ENCODE assay signal across 8 mouse cellular contexts in genomic region chr11:117890519-117891282, GRCm38 (mm10). TPM values are rescaled to one million over a fixed set of nuclear protein-coding genes. Genes with fewer than 3 reads are reported as not detected.
DNase-seq lines count a peak whose midpoint lies in the region; ATAC-seq lines count a peak whose summit lies in the region.

No protein-coding gene starts in this region.

- H3K36me3 ChIP-seq in forebrain, embryonic 11.5 days (ENCODE audit: control insufficient read depth, insufficient read depth, low read length): no peaks in the 10 kb centered on the region
- no peaks in the 10 kb centered on the region for H3K36me3 ChIP-seq in forebrain, embryonic 15.5 days
- H3K36me3 ChIP-seq in heart, embryonic 16.5 days (ENCODE audit: control insufficient read depth, insufficient read depth): no peaks in the 10 kb centered on the region
- H3K36me3 ChIP-seq in limb, embryonic 15.5 days: no peaks in the 10 kb centered on the region

- no peak for DNase-seq in forebrain, embryonic 11.5 days (ENCODE audit: low spot score)
- DNase-seq in Muller cell, postnatal 12 days (ENCODE audit: inconsistent ontology term): peak; percentile 67
- peak; percentile 60 for DNase-seq in yolk sac, embryonic 10.5 days (ENCODE audit: low spot score)
- DNase-seq in B cell, adult 2 months: no peak

- WGBS in forebrain, embryonic 11.5 days: 15% methylated on average over 13 of the region's 13 CpGs
- 17% methylated on average over 13 of the region's 13 CpGs for WGBS in forebrain, embryonic 15.5 days
- 32% methylated on average over 13 of the region's 13 CpGs for WGBS in heart, embryonic 16.5 days
- WGBS in limb, embryonic 15.5 days: 35% methylated on average over 13 of the region's 13 CpGs

- H3K9ac ChIP-seq in forebrain, embryonic 11.5 days (ENCODE audit: low read length): peak overlapping the region; percentile 1
- no peak overlapping the region for H3K9ac ChIP-seq in forebrain, embryonic 15.5 days (replicated peaks)
- H3K9ac ChIP-seq in heart, embryonic 16.5 days (ENCODE audit: low read length): no peak overlapping the region; the same call in 1 of the 2 replicates
- no peak overlapping the region for H3K9ac ChIP-seq in limb, embryonic 15.5 days

- peaks cover 35% of the 10 kb centered on the region for H3K4me1 ChIP-seq in forebrain, embryonic 11.5 days (replicated peaks; ENCODE audit: control insufficient read depth, insufficient read depth, low read length)
- H3K4me1 ChIP-seq in forebrain, embryonic 15.5 days: peaks cover 30% of the 10 kb centered on the region
- H3K4me1 ChIP-seq in heart, embryonic 16.5 days (ENCODE audit: control insufficient read depth, insufficient read depth, low read length): peaks cover 23% of the 10 kb centered on the region
- H3K4me1 ChIP-seq in limb, embryonic 15.5 days: peaks cover 46% of the 10 kb centered on the region

- peak overlapping the region; percentile 58; the same call in 1 of the 2 replicates for H3K4me2 ChIP-seq in forebrain, embryonic 11.5 days (ENCODE audit: low read depth, low read length, severe bottlenecking)
- no peak overlapping the region for H3K4me2 ChIP-seq in forebrain, embryonic 15.5 days (replicated peaks)
- H3K4me2 ChIP-seq in heart, embryonic 16.5 days (ENCODE audit: low read depth, low read length): no peak overlapping the region
- peak overlapping the region; percentile 58 for H3K4me2 ChIP-seq in limb, embryonic 15.5 days

- 0 out of 2 replicates have a peak, but pooled peaks have one; percentile 29 for ATAC-seq in forebrain, embryonic 11.5 days (replicated peaks; ENCODE audit: low FRiP score)
- ATAC-seq in forebrain, embryonic 15.5 days (replicated peaks): no peak
- ATAC-seq in heart, embryonic 16.5 days (replicated peaks; ENCODE audit: extremely low read depth, insufficient read depth, low FRiP score): 0 out of 2 replicates have a peak, but pooled peaks have one; percentile 29
- ATAC-seq in limb, embryonic 15.5 days (ENCODE audit: insufficient number of reproducible peaks, low FRiP score, low TSS enrichment, low read depth): no peak
- ATAC-seq in megakaryocyte progenitor cell, adult 5-6 weeks (replicated peaks; ENCODE audit: poor library complexity): no peak

- no peak overlapping the region for H3K27ac ChIP-seq in forebrain, embryonic 11.5 days (ENCODE audit: low read depth, low read length)
- no peak overlapping the region for H3K27ac ChIP-seq in forebrain, embryonic 15.5 days (replicated peaks)
- peak overlapping the region; percentile 39; the same call in 1 of the 2 replicates for H3K27ac ChIP-seq in heart, embryonic 16.5 days (ENCODE audit: low read length)
- peak overlapping the region; percentile 83 for H3K27ac ChIP-seq in limb, embryonic 15.5 days

- peaks cover 48% of the 10 kb centered on the region for H3K27me3 ChIP-seq in forebrain, embryonic 11.5 days (ENCODE audit: control insufficient read depth, insufficient read depth, low read length)
- peaks cover 49% of the 10 kb centered on the region; the same call in 1 of the 2 replicates for H3K27me3 ChIP-seq in forebrain, embryonic 15.5 days
- 0 out of 2 replicates have a peak, but pooled peaks cover 2% of the 10 kb centered on the region for H3K27me3 ChIP-seq in heart, embryonic 16.5 days (ENCODE audit: control insufficient read depth, insufficient read depth, low read length)
- no peaks in the 10 kb centered on the region; the same call in 1 of the 2 replicates for H3K27me3 ChIP-seq in limb, embryonic 15.5 days

- no peaks in the 10 kb centered on the region for H3K9me3 ChIP-seq in forebrain, embryonic 11.5 days (ENCODE audit: control insufficient read depth, low read length)
- H3K9me3 ChIP-seq in forebrain, embryonic 15.5 days: no peaks in the 10 kb centered on the region
- no peaks in the 10 kb centered on the region for H3K9me3 ChIP-seq in heart, embryonic 16.5 days (replicated peaks; ENCODE audit: control insufficient read depth, low read length)
- no peaks in the 10 kb centered on the region for H3K9me3 ChIP-seq in limb, embryonic 15.5 days

- no peak overlapping the region for H3K4me3 ChIP-seq in forebrain, embryonic 11.5 days (ENCODE audit: low read depth, low read length)
- no peak overlapping the region for H3K4me3 ChIP-seq in forebrain, embryonic 15.5 days
- H3K4me3 ChIP-seq in heart, embryonic 16.5 days (ENCODE audit: low read length): no peak overlapping the region
- H3K4me3 ChIP-seq in limb, embryonic 15.5 days: 0 out of 2 replicates have a peak overlapping the region, but pooled peaks have one; percentile 8

RNA-seq across cellular contexts. Expression of gene Tha1, which starts 17.4 kb away (rescaled TPM):
- 3.2 and 4.0 TPM in 2 replicates for polyA plus RNA-seq in forebrain, embryonic 11.5 days (2014; fragmentation: Nextera tagmentation; extraction: Ambion mirVana)
- 3.1 and 3.6 TPM in 2 replicates for polyA plus RNA-seq in forebrain, embryonic 15.5 days (2015; fragmentation: Nextera tagmentation; extraction: Ambion mirVana)
- 6.5 and 7.4 TPM in 2 replicates for polyA plus RNA-seq in heart, embryonic 16.5 days (2015; fragmentation: Nextera tagmentation; extraction: Ambion mirVana)
- 3.5 and 4.1 TPM in 2 replicates for polyA plus RNA-seq in limb, embryonic 15.5 days (2015; fragmentation: Nextera tagmentation; extraction: Ambion mirVana)
- total RNA-seq in megakaryocyte progenitor cell, adult 5-6 weeks (2015): 2.9 and 4.1 TPM in 2 replicates
- total RNA-seq in megakaryocyte progenitor cell, adult 5-6 weeks (2017): 3.1 and 4.6 TPM in 2 replicates

RNA-seq across cellular contexts. Expression of gene Tmem235, which starts 30.1 kb away (rescaled TPM):
- polyA plus RNA-seq in forebrain, embryonic 11.5 days (2014; fragmentation: Nextera tagmentation; extraction: Ambion mirVana): not detected in 2 replicates
- not detected in 2 replicates for polyA plus RNA-seq in forebrain, embryonic 15.5 days (2015; fragmentation: Nextera tagmentation; extraction: Ambion mirVana)
- not detected in 2 replicates for polyA plus RNA-seq in heart, embryonic 16.5 days (2015; fragmentation: Nextera tagmentation; extraction: Ambion mirVana)
- not detected in 2 replicates for polyA plus RNA-seq in limb, embryonic 15.5 days (2015; fragmentation: Nextera tagmentation; extraction: Ambion mirVana)
- not detected in 2 replicates for total RNA-seq in megakaryocyte progenitor cell, adult 5-6 weeks (2015)
- not detected in 2 replicates for total RNA-seq in megakaryocyte progenitor cell, adult 5-6 weeks (2017)

RNA-seq across cellular contexts. Expression of gene Birc5, which starts 41.6 kb away (rescaled TPM):
- 355 and 365 TPM in 2 replicates for polyA plus RNA-seq in forebrain, embryonic 11.5 days (2014; fragmentation: Nextera tagmentation; extraction: Ambion mirVana)
- 97.5 and 106 TPM in 2 replicates for polyA plus RNA-seq in forebrain, embryonic 15.5 days (2015; fragmentation: Nextera tagmentation; extraction: Ambion mirVana)
- 228 and 244 TPM in 2 replicates for polyA plus RNA-seq in heart, embryonic 16.5 days (2015; fragmentation: Nextera tagmentation; extraction: Ambion mirVana)
- 240 and 254 TPM in 2 replicates for polyA plus RNA-seq in limb, embryonic 15.5 days (2015; fragmentation: Nextera tagmentation; extraction: Ambion mirVana)
- total RNA-seq in megakaryocyte progenitor cell, adult 5-6 weeks (2015): 179 and 200 TPM in 2 replicates
- 183 and 213 TPM in 2 replicates for total RNA-seq in megakaryocyte progenitor cell, adult 5-6 weeks (2017)

Comparison
In these comparisons a context has a peak if more than half of its experiments do, and no peak if none do; other contexts are left out.
1. ATAC-seq: peak in forebrain, embryonic 11.5 days (single experiment) and heart, embryonic 16.5 days (single experiment); none in forebrain, embryonic 15.5 days (single experiment), limb, embryonic 15.5 days (single experiment) and megakaryocyte progenitor cell, adult 5-6 weeks (single experiment).
2. H3K4me2 ChIP-seq: peak in forebrain, embryonic 11.5 days (single experiment) and limb, embryonic 15.5 days (single experiment); none in forebrain, embryonic 15.5 days (single experiment) and heart, embryonic 16.5 days (single experiment).
3. DNase-seq: peak in Muller cell, postnatal 12 days (single experiment) and yolk sac, embryonic 10.5 days (single experiment); none in forebrain, embryonic 11.5 days (single experiment) and B cell, adult 2 months (0 of 2).
4. H3K27ac ChIP-seq: peak in heart, embryonic 16.5 days (single experiment) and limb, embryonic 15.5 days (single experiment); none in forebrain, embryonic 11.5 days (single experiment) and forebrain, embryonic 15.5 days (single experiment).